Mouse (Mus musculus): ENCODE results near the gene Gdpd3. TPM values are rescaled to one million over a fixed set of nuclear protein-coding genes. Genes with fewer than 3 reads are reported as not detected.

The Gdpd3 gene
- polyA plus RNA-seq, 1 experiment from 2014 or later = 2.0 TPM

DNA sequence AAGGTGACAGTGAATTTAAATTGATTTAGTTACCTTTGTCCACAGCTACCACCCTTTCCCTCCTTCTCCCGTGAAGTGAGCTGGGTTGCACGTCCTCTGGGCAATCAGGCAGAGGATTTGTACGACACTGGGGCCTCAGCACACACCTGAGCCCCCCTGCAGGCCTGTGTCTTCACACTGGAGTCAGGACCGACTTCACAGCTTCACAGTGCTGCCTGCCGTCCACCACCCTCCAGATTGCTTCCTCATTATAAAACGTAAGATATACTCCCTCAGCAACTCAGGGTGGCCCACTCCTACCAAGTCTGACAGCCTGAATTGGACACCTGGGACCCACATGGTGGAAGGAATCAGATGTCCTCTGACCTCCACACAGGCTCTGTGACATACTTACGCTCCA lies 7.6 kb upstream of the Gdpd3 start:
- H3K4me1 ChIP-seq (ENCODE audit: control insufficient read depth, insufficient read depth, low read length) = peaks cover 15% of the 10 kb centered on the region
- H3K4me2 ChIP-seq (ENCODE audit: low read length) = 0 out of 2 replicates have a peak overlapping the region, but pooled peaks have one; percentile 88
- no peak overlapping the region for H3K27ac ChIP-seq (replicated peaks; ENCODE audit: low read depth, low read length)
- no peaks in the 10 kb centered on the region for H3K9me3 ChIP-seq (ENCODE audit: control insufficient read depth, low read length)
- ATAC-seq (ENCODE audit: low FRiP score, low TSS enrichment) (no peak), DNase-seq (no peak)
- peaks cover 14% of the 10 kb centered on the region for H3K36me3 ChIP-seq (ENCODE audit: control insufficient read depth, insufficient read depth, low read length)
- H3K4me3 ChIP-seq (replicated peaks; ENCODE audit: low read depth, low read length) = no peak overlapping the region
- no peaks in the 10 kb centered on the region for H3K27me3 ChIP-seq (ENCODE audit: control insufficient read depth, insufficient read depth, low read length)
- H3K9ac ChIP-seq (replicated peaks; ENCODE audit: low read length) = no peak overlapping the region
- 67% methylated on average over 7 of the region's 7 CpGs for WGBS

DNA sequence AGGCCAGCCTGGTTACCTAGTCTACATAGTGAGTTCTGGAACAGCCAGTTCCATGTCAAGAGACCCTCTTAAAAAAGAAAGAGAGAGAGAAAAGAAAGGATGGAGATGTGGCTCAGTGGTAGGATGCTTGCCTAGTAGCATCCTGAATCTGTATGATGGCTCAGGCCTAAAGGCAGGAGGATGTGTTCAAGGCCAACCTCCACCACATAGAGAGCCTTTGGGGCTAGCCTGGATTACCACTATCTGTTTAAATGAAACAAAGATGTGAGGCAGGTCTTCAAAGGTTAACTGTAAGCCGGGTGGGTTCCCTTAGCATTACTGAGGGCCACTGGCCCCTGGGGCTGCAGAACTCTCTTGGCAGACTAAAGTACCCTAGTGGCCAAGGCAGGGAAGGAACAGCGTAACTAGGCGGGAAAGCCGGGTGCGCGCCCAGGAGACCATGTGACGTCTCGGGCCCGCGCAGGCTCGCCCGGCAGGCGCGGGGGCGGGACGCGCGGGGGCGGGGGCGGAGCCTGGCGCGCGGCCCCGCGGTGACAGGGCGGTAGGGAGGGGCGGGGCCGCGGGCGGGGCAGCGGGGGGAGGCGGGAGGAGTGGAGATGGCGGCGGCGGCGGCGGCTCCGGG lies 7.0 kb upstream of the Gdpd3 start, which contains the start of gene Mapk3:
Mapk3 (plus strand) TSS at position 552 of the 622 bp plus-strand sequence.
- no peaks in the 10 kb centered on the region for H3K27me3 ChIP-seq (ENCODE audit: control insufficient read depth, insufficient read depth, low read length)
- peak within 1 kb of the TSS; percentile 87 for H3K27ac ChIP-seq (replicated peaks; ENCODE audit: low read depth, low read length)
- peaks cover 20% of the 10 kb centered on the region for H3K36me3 ChIP-seq (ENCODE audit: control insufficient read depth, insufficient read depth, low read length)
- H3K4me3 ChIP-seq (replicated peaks; ENCODE audit: low read depth, low read length) = peak within 1 kb of the TSS; percentile 61
- peaks cover 15% of the 10 kb centered on the region for H3K4me1 ChIP-seq (ENCODE audit: control insufficient read depth, insufficient read depth, low read length)
- H3K9ac ChIP-seq (replicated peaks; ENCODE audit: low read length) = peak within 1 kb of the TSS; percentile 70
- DNase-seq (peak; percentile 96), ATAC-seq (ENCODE audit: low FRiP score, low TSS enrichment) (peak; percentile 61)
- H3K4me2 ChIP-seq (ENCODE audit: low read length) = peak within 1 kb of the TSS; percentile 88
- H3K9me3 ChIP-seq (ENCODE audit: control insufficient read depth, low read length) = no peaks in the 10 kb centered on the region
- 2% methylated on average over 29 of the region's 38 CpGs for WGBS

DNA sequence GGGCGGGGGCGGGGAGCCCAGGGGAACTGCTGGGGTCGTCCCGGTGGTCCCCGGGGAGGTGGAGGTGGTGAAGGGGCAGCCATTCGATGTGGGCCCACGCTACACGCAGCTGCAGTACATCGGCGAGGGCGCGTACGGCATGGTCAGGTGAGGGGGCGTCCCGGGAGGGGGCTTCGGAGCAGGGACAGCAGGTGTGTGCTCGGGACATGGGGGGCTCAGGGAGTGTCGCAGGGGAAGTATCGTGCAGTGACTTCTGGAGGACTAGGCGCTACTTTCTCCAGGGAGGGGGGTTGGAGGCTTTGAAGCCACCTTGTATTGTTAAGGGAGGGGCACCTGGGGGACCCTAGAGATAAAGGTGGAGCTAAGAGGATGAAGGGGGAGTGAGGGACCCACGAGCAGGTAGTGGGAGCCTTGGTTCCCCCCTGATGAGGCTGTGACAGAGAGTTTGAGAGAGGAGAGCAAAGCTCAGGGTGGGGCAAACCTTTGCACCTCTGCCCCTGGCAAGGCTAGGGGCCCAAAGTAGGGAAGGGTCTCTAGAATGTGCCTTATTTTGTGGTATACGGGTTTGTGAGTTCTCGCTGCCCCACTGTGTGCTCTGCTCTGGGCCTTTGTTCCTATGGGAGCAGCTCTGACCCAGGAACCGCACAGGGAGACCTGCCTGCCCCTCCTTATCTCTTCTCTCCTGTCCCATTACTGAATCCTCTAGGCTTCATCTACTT lies 6.3 kb upstream of the Gdpd3 start:
- H3K27ac ChIP-seq (replicated peaks; ENCODE audit: low read depth, low read length) = peak overlapping the region; percentile 87
- H3K27me3 ChIP-seq (ENCODE audit: control insufficient read depth, insufficient read depth, low read length) = no peaks in the 10 kb centered on the region
- H3K4me2 ChIP-seq (ENCODE audit: low read length) = peak overlapping the region; percentile 88
- ATAC-seq (ENCODE audit: low FRiP score, low TSS enrichment) = peak; percentile 68
- no peak for DNase-seq
- H3K9ac ChIP-seq (replicated peaks; ENCODE audit: low read length) = peak overlapping the region; percentile 70
- peaks cover 15% of the 10 kb centered on the region for H3K4me1 ChIP-seq (ENCODE audit: control insufficient read depth, insufficient read depth, low read length)
- peak overlapping the region; percentile 61 for H3K4me3 ChIP-seq (replicated peaks; ENCODE audit: low read depth, low read length)
- H3K36me3 ChIP-seq (ENCODE audit: control insufficient read depth, insufficient read depth, low read length) = peaks cover 27% of the 10 kb centered on the region
- H3K9me3 ChIP-seq (ENCODE audit: control insufficient read depth, low read length) = no peaks in the 10 kb centered on the region
- WGBS = under 1% methylated on average over 24 of the region's 24 CpGs

DNA sequence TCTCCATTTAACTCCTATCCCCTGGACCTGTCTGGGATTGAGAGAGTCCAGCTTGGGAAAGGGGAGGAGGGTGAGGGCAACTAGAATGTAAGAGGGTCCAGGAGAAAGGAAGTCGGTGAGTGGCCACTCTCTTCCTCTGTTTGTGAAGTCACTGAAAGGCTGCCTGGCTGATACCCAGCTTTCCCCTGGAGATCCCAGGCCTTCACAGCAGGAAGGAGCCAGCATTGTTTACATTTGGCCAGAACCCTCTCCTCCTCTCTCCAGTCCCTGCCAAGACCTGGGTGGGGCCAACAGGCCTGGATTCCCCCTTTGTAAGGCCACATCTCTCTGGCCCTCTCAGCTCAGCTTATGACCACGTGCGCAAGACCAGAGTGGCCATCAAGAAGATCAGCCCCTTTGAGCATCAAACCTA lies 5.7 kb upstream of the Gdpd3 start:
- ATAC-seq (ENCODE audit: low FRiP score, low TSS enrichment) = peak; percentile 9; the same call in 1 of the 2 replicates

DNA sequence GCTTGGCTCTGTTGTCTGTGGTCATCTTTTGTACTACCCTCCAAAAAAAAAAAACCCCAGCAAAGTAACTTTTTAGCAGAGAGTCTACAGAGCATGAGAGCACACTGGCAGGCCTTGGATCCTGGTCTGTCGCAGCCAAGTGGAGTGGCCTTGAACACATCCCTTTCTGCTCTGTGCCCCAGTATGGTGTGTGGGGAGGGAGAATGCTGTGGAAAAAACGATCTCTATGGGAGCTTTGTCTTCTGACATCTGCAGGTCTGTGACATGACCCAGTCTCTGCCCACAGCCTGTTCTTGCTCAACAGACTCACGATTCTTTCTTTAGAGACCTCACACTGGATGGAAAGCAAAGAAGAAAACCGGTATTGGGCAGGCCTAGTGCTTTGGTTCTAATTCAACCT lies 5.2 kb upstream of the Gdpd3 start:
- 87% methylated on average over 4 of the region's 4 CpGs for WGBS
- Histone ChIP-seq H3K4me2 (ENCODE audit: low read length) (peak overlapping the region; percentile 88), H3K9ac (replicated peaks; ENCODE audit: low read length) (no peak overlapping the region), H3K27me3 (ENCODE audit: control insufficient read depth, insufficient read depth, low read length) (no peaks in the 10 kb centered on the region), H3K4me3 (replicated peaks; ENCODE audit: low read depth, low read length) (peak overlapping the region; percentile 61), H3K4me1 (ENCODE audit: control insufficient read depth, insufficient read depth, low read length) (peaks cover 15% of the 10 kb centered on the region), H3K27ac (replicated peaks; ENCODE audit: low read depth, low read length) (peak overlapping the region; percentile 87; the same call in 1 of the 2 replicates), H3K36me3 (ENCODE audit: control insufficient read depth, insufficient read depth, low read length) (peaks cover 38% of the 10 kb centered on the region), H3K9me3 (ENCODE audit: control insufficient read depth, low read length) (no peaks in the 10 kb centered on the region)
- DNase-seq (no peak), ATAC-seq (ENCODE audit: low FRiP score, low TSS enrichment) (no peak)

More for the DNA sequence above, 5.7 kb upstream of the Gdpd3 start:
- Histone ChIP-seq H3K27ac (replicated peaks; ENCODE audit: low read depth, low read length) (peak overlapping the region; percentile 87), H3K4me1 (ENCODE audit: control insufficient read depth, insufficient read depth, low read length) (peaks cover 15% of the 10 kb centered on the region), H3K27me3 (ENCODE audit: control insufficient read depth, insufficient read depth, low read length) (no peaks in the 10 kb centered on the region), H3K9ac (replicated peaks; ENCODE audit: low read length) (peak overlapping the region; percentile 70), H3K36me3 (ENCODE audit: control insufficient read depth, insufficient read depth, low read length) (peaks cover 33% of the 10 kb centered on the region), H3K4me3 (replicated peaks; ENCODE audit: low read depth, low read length) (peak overlapping the region; percentile 61), H3K4me2 (ENCODE audit: low read length) (peak overlapping the region; percentile 88), H3K9me3 (ENCODE audit: control insufficient read depth, low read length) (no peaks in the 10 kb centered on the region)
- DNase-seq = peak; percentile 61
- WGBS = 16% methylated on average over 3 of the region's 3 CpGs

DNA sequence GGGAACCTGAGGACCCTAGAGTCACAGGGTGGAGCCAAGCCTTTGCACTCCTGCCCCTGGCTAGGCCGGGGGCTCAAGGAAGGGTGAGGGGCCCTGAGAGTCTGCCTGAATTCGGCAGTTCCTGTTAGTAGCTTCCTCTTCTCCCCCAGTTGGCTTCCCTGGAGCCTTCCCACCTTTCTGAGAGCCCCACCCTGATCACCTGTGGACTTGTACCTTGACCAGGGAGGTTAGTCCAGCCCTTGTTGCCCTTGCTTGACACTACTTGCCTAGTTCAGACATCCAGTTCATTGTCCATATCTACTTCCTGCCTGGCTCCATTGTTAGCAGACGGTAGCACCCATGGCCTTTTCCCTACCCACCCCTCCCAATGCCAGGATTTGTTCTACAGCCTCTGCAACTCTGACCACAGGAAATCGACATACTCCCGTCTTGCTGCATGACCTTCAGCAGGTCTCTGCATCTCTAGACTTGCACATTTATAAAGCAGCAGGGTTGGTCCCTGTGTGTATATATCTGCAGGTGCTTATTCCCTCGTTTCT lies 4.5 kb upstream of the Gdpd3 start:
- H3K27me3 ChIP-seq (ENCODE audit: control insufficient read depth, insufficient read depth, low read length) = no peaks in the 10 kb centered on the region
- H3K4me2 ChIP-seq (ENCODE audit: low read length) = peak overlapping the region; percentile 88
- H3K4me3 ChIP-seq (replicated peaks; ENCODE audit: low read depth, low read length) = no peak overlapping the region
- H3K36me3 ChIP-seq (ENCODE audit: control insufficient read depth, insufficient read depth, low read length) = peaks cover 45% of the 10 kb centered on the region
- no peaks in the 10 kb centered on the region for H3K9me3 ChIP-seq (ENCODE audit: control insufficient read depth, low read length)
- H3K4me1 ChIP-seq (ENCODE audit: control insufficient read depth, insufficient read depth, low read length) = peaks cover 15% of the 10 kb centered on the region
- H3K9ac ChIP-seq (replicated peaks; ENCODE audit: low read length) = no peak overlapping the region
- H3K27ac ChIP-seq (replicated peaks; ENCODE audit: low read depth, low read length) = no peak overlapping the region
- ATAC-seq (ENCODE audit: low FRiP score, low TSS enrichment) (no peak), DNase-seq (no peak)
- WGBS = 83% methylated on average over 6 of the region's 6 CpGs

DNA sequence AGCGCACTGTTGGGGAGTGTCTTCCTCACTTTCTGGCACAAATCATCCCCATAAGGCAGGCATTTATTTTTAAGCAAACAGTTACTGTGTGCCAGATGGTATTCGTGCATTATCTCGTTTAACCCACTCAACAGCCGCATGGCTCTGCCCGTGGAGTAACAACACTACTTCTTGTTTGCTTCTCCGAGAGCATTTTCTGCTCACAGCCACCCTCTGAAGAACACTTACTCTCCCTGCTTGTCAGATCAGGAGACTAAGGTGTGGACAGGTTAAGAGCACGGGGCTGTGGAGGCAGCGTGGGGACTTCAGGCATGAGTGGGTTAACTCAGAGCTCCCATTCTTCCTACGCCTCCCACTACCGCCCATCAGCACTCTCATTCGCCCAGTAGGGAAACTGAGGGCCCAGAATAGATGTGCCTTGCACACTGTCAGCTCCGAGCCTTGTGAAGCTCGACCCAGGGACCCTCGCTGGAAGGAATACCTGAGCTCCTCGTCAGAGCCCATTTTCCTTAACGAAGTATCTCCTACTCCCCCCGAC lies 3.6 kb upstream of the Gdpd3 start:
- no peak overlapping the region for H3K27ac ChIP-seq (replicated peaks; ENCODE audit: low read depth, low read length)
- no peaks in the 10 kb centered on the region for H3K27me3 ChIP-seq (ENCODE audit: control insufficient read depth, insufficient read depth, low read length)
- ATAC-seq (ENCODE audit: low FRiP score, low TSS enrichment) (no peak), DNase-seq (no peak)
- H3K9me3 ChIP-seq (ENCODE audit: control insufficient read depth, low read length) = no peaks in the 10 kb centered on the region
- peaks cover 15% of the 10 kb centered on the region for H3K4me1 ChIP-seq (ENCODE audit: control insufficient read depth, insufficient read depth, low read length)
- H3K9ac ChIP-seq (replicated peaks; ENCODE audit: low read length) = no peak overlapping the region
- H3K4me3 ChIP-seq (replicated peaks; ENCODE audit: low read depth, low read length) = no peak overlapping the region
- peaks cover 54% of the 10 kb centered on the region for H3K36me3 ChIP-seq (ENCODE audit: control insufficient read depth, insufficient read depth, low read length)
- 74% methylated on average over 17 of the region's 17 CpGs for WGBS
- H3K4me2 ChIP-seq (ENCODE audit: low read length) = peak overlapping the region; percentile 18; the same call in 1 of the 2 replicates

DNA sequence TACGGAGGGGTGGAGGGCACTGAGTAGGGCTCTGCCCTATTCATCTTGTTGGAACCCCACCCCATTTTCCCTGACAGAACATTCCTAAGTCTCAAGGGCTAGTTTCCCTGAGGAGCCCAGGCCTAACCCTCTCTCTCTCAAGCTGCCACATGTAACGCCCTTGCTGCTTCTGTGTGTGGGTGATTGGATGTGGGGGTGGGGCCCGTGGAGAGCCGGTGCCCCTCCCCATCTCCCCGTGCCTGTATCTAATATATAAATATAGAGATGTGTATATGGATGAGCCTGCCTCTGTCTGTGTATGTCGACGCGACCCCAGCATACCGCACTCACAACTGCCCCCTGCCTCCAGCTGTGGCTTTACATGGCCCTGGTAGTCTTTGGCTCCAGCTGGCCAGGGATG lies 594 bp upstream of the Gdpd3 start:
- Histone ChIP-seq H3K4me3 (replicated peaks; ENCODE audit: low read depth, low read length) (no peak overlapping the region), H3K4me1 (ENCODE audit: control insufficient read depth, insufficient read depth, low read length) (peaks cover 13% of the 10 kb centered on the region), H3K4me2 (ENCODE audit: low read length) (no peak overlapping the region), H3K9ac (replicated peaks; ENCODE audit: low read length) (no peak overlapping the region), H3K27ac (replicated peaks; ENCODE audit: low read depth, low read length) (no peak overlapping the region), H3K27me3 (ENCODE audit: control insufficient read depth, insufficient read depth, low read length) (no peaks in the 10 kb centered on the region), H3K36me3 (ENCODE audit: control insufficient read depth, insufficient read depth, low read length) (peaks cover 84% of the 10 kb centered on the region), H3K9me3 (ENCODE audit: control insufficient read depth, low read length) (no peaks in the 10 kb centered on the region)
- no peak for DNase-seq
- ATAC-seq (ENCODE audit: low FRiP score, low TSS enrichment) = no peak
- WGBS = 94% methylated on average over 9 of the region's 9 CpGs
